8 mouse cellular contexts compared by ENCODE assay signal in the genomic region with DNA sequence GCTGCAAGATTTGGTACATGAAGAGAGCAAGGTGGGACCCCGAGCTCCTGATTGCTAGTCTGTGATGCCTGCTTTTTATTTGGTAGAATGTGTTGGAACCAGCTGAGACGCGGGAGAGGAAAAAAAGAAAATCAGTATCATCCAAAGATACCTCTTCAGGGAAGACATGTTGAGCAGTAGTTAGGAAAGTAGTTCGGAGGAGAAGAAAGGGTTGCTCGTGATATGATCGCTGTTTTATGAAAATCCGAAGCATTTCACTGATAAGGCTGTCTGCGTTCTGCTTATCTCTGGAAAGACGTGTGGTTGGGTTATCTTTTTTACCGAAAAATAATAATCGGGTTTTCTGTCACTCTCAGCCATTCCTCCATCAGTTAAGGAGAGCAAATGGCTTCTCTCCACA. TPM values are rescaled to one million over a fixed set of nuclear protein-coding genes. Genes with fewer than 3 reads are reported as not detected.
A peak's percentile ranks its signal among the peaks of the same experiment; 100 is the strongest.
DNase-seq lines count a peak whose midpoint lies in the region; ATAC-seq and TF ChIP-seq lines count a peak whose summit lies in the region.
"Had no signal": no experiment of that assay in that cellular context is flagged by ENCODE, and none has a peak within 500 bp of the region (broad histone marks: within the 10 kb centered on the region; RNA-seq: fewer than 3 reads in every experiment).

No protein-coding gene starts in this region.

- H3K4me2 ChIP-seq in forebrain, postnatal 0 days (ENCODE audit: low read depth), result 0 out of 2 replicates have a peak overlapping the region, but pooled peaks have one; percentile 91
- peak overlapping the region; percentile 96 for H3K4me2 ChIP-seq in intestine, postnatal 0 days (replicated peaks; ENCODE audit: low read depth)
- H3K4me2 ChIP-seq in midbrain, embryonic 16.5 days (ENCODE audit: low read length), result peak overlapping the region; percentile 100; the same call in 1 of the 2 replicates

- H3K4me3 ChIP-seq in layer of hippocampus, adult 2 months, result no peak overlapping the region
- no peak overlapping the region for H3K4me3 ChIP-seq in forebrain, postnatal 0 days (ENCODE audit: low read depth, low read length)
- H3K4me3 ChIP-seq in intestine, postnatal 0 days (ENCODE audit: low read depth, low read length), result no peak overlapping the region
- no peak overlapping the region for H3K4me3 ChIP-seq in midbrain, embryonic 16.5 days (ENCODE audit: low read depth, low read length)

- DNase-seq in layer of hippocampus, adult 2 months (ENCODE audit: low spot score in 2 of 2), result no peak
- DNase-seq in layer of hippocampus, adult 9-10 months (ENCODE audit: low spot score), result no peak
- DNase-seq in forebrain, postnatal 0 days, result no peak
- no peak for DNase-seq in left cerebral cortex, postnatal 10 days (ENCODE audit: extremely low spot score in 1 of 2, low spot score in 2 of 2)
- no peak for DNase-seq in embryo, embryonic 11 days

- no peaks in the 10 kb centered on the region for H3K36me3 ChIP-seq in forebrain, postnatal 0 days (ENCODE audit: insufficient read depth)
- no peaks in the 10 kb centered on the region for H3K36me3 ChIP-seq in intestine, postnatal 0 days (ENCODE audit: control insufficient read depth, insufficient read depth)
- no peaks in the 10 kb centered on the region for H3K36me3 ChIP-seq in midbrain, embryonic 16.5 days (ENCODE audit: control insufficient read depth, insufficient read depth, low read length)

- H3K9ac ChIP-seq in forebrain, postnatal 0 days, result no peak overlapping the region
- no peak overlapping the region for H3K9ac ChIP-seq in intestine, postnatal 0 days (ENCODE audit: low read depth, low read length)
- no peak overlapping the region for H3K9ac ChIP-seq in midbrain, embryonic 16.5 days (ENCODE audit: low read depth, low read length)

- H3K4me1 ChIP-seq in forebrain, postnatal 0 days (ENCODE audit: insufficient read depth), result no peaks in the 10 kb centered on the region
- H3K4me1 ChIP-seq in intestine, postnatal 0 days (replicated peaks; ENCODE audit: control insufficient read depth, insufficient read depth, low read length), result 0 out of 2 replicates have a peak, but pooled peaks cover 2% of the 10 kb centered on the region
- H3K4me1 ChIP-seq in midbrain, embryonic 16.5 days (ENCODE audit: control insufficient read depth, insufficient read depth, low read length), result peaks cover 7% of the 10 kb centered on the region

- TF ChIP-seq CTCF in layer of hippocampus, adult 2 months (conservative IDR thresholded peaks at IDR 0.05), result no peak
- no peak for TF ChIP-seq CTCF in forebrain, postnatal 0 days (IDR thresholded peaks at IDR 0.05; ENCODE audit: low read depth)
- no peak for TF ChIP-seq CTCF in intestine, postnatal 0 days (IDR thresholded peaks at IDR 0.05; ENCODE audit: low read depth)

- ATAC-seq in forebrain, postnatal 0 days, result no peak
- ATAC-seq in intestine, postnatal 0 days, result no peak
- no peak for ATAC-seq in midbrain, embryonic 16.5 days
- ATAC-seq: inflammation-experienced regulatory T-cells, adult 6 months had no signal

- intact Hi-C loops in left cerebral cortex, postnatal 10 days (cut with DNase I), result loop anchor here (2.0 kb wide), 1 partner anchor 65 kb away; no protein-coding TSS in a partner anchor

- H3K27ac ChIP-seq in layer of hippocampus, adult 2 months, result peak overlapping the region; percentile 97; the same call in 1 of the 2 replicates
- no peak overlapping the region for H3K27ac ChIP-seq in forebrain, postnatal 0 days (ENCODE audit: low read depth, low read length)
- H3K27ac ChIP-seq in intestine, postnatal 0 days (ENCODE audit: low read depth, low read length), result no peak overlapping the region
- no peak overlapping the region for H3K27ac ChIP-seq in midbrain, embryonic 16.5 days (ENCODE audit: low read length)

- H3K9me3 ChIP-seq in forebrain, postnatal 0 days (ENCODE audit: low read length), result no peaks in the 10 kb centered on the region
- H3K9me3 ChIP-seq in intestine, postnatal 0 days (ENCODE audit: control insufficient read depth), result no peaks in the 10 kb centered on the region
- no peaks in the 10 kb centered on the region for H3K9me3 ChIP-seq in midbrain, embryonic 16.5 days (replicated peaks; ENCODE audit: control insufficient read depth, low read length, poor library complexity, severe bottlenecking)

- 0 out of 2 replicates have a peak, but pooled peaks cover 4% of the 10 kb centered on the region for H3K27me3 ChIP-seq in forebrain, postnatal 0 days (ENCODE audit: insufficient read depth, low read length)
- H3K27me3 ChIP-seq in intestine, postnatal 0 days (replicated peaks; ENCODE audit: control insufficient read depth, insufficient read depth, low read length), result no peaks in the 10 kb centered on the region
- H3K27me3 ChIP-seq in midbrain, embryonic 16.5 days (ENCODE audit: control insufficient read depth, insufficient read depth, low read depth, low read length), result no peaks in the 10 kb centered on the region

- WGBS in forebrain, postnatal 0 days, result 76% methylated on average over 11 of the region's 11 CpGs
- WGBS in intestine, postnatal 0 days, result 54% methylated on average over 11 of the region's 11 CpGs
- WGBS in midbrain, embryonic 16.5 days, result 79% methylated on average over 11 of the region's 11 CpGs

RNA-seq across cellular contexts. Expression of gene Stxbp6, which starts 1.1 kb away (rescaled TPM):
- 100 to 1,000 TPM in 1 of 2 experiments, 10 to 100 TPM in 1; 83.6 to 100 TPM for total RNA-seq in layer of hippocampus, adult 2 months (2021)
- 17.2 and 22.6 TPM in 2 replicates for total RNA-seq in forebrain, postnatal 0 days (2014; rRNA removed)
- polyA plus RNA-seq in forebrain, postnatal 0 days (2015; fragmentation: Nextera tagmentation; extraction: Ambion mirVana), result 7.2 and 19.6 TPM in 2 replicates
- polyA plus RNA-seq in intestine, postnatal 0 days (2015; fragmentation: Nextera tagmentation; extraction: Ambion mirVana), result 9.2 and 14.7 TPM in 2 replicates
- 21.9 and 26.9 TPM in 2 replicates for polyA plus RNA-seq in midbrain, embryonic 16.5 days (2015; fragmentation: Nextera tagmentation; extraction: Ambion mirVana)
- total RNA-seq in left cerebral cortex, postnatal 10 days (2021), result 10 to 100 TPM; 44.6 to 47.2 TPM
- polyA plus RNA-seq: inflammation-experienced regulatory T-cells, adult 6 months had no signal
